Mouse (Mus musculus): Measurements from ENCODE around the gene Mapkap1.

Mapkap1 gene

DNA sequence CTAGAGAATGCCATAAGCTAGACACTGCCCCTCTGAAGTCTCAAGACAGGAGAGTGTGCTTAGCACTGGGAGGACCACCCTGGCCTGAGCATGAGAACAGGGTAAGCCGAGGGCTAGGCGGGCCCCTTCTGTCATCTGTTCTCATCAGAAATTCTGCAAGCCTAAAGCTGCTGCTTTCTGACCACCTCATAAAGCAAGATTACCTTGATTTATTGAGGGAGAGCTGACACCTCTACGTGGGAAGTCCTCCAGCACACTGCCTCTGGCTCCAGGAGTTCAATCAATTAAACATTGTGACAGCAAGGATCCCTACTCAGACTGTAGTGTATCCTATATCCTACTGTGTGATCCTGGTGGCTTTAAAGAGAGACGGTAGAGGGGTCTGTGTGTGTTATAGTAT, 166.5 kb downstream of the Mapkap1 start:
- no peak for DNase-seq (ENCODE audit: low spot score in 2 of 2)

DNA sequence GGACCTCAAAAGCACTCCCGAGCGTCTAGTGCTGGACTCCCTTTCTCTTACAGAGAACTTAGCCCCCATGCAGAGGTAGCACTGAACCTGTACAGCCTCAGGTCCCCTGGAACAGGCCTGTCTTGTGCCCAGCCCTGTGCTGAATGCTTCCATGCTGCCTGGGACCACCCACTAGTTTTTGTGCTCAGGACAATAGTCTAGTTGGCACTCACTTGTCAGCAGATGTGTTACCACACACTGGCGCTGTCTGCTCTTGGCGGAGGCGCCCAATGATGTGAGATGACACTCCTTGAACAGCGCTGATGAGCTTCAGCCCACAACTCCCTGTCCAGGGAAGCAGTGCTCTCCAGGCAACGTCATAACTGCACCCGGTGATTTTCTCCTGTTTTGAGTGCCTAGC, 182.0 kb downstream of the Mapkap1 start:
- no peak for DNase-seq (ENCODE audit: low spot score in 2 of 2)

- no peak for DNase-seq (ENCODE audit: low spot score in 2 of 2)
Observed at GRCm38 (mm10) chr2:34591721-34592360, 185.3 kb downstream of the Mapkap1 start.

GRCm38 (mm10) chr2:34592361-34592960, 185.9 kb downstream of the Mapkap1 start:
- DNase-seq (ENCODE audit: low spot score in 2 of 2), result no peak

DNA sequence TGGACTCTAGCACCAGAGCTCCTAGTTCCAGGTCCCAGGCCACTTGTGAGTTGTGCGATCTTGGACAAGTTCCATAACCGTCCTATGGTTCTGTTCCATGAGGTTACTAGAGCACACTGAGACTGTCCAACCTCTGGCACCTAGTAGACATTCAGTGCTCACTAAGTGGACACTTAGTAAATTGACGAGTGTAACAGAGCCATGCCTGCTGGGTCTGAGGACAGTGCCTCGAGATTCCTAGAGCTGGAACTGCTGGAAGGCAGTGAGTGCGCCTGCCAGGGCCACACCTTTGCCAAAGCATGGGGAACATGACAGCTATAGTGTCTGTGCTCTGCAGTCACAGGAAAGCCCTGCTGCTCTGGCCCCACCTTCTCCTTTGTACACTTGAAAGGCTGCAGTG, 187.4 kb downstream of the Mapkap1 start:
- no peak for DNase-seq (ENCODE audit: low spot score in 2 of 2)

DNA sequence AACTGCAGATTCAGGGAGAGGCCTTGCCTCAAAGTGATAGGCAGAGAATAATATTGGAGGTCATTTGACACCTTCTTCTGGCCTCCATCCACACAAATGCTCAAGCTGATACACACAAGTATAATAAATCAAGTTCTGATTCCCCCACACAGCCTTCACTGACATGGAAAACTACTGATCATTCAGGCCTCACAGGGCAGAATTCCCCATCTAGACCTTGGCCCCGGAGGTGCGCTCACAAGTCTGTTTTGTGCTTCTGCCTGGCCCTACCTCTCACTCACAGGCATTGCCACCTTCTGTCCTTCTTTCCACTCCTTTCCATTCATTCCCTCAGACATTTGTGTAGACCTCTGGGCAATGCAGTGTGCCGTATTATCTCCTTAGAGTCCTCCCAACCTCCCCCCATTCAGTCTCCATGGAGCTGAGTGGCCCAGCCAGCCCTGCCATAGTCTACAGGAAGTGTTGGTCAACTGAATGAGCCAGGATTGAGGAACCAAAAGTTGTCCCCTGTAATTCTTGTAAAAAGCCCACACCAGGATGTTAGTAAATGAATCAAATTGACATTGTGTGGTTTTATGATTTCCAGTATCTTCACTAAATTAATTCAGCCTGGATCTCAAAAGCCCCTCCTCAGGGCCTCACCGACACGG, 193.2 kb downstream of the Mapkap1 start:
- no peak for DNase-seq (ENCODE audit: low spot score in 2 of 2)

DNA sequence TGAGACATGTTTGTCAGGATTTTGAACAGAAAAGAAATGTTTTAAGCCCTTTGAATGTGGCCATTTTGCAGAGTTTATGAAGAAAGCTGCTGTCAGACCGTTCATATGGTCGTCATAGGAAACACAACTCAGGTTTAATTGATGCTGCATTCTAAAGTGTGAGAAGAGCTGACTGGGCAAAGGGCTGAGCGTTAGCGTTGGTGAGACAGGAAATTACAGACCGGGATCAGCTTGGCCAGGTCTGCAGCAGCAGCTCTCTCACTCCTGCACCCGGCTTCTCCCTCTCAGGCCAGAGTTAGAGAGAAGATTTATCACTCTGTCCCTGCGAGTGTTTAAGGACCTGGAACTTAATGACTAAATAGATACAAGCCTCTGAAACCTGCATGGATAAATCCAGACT, 194.2 kb downstream of the Mapkap1 start:
- DNase-seq (ENCODE audit: low spot score in 2 of 2), result no peak

- no peak for DNase-seq (ENCODE audit: low spot score in 2 of 2)
Observed at GRCm38 (mm10) chr2:34602111-34602541, 195.6 kb downstream of the Mapkap1 start.

DNA sequence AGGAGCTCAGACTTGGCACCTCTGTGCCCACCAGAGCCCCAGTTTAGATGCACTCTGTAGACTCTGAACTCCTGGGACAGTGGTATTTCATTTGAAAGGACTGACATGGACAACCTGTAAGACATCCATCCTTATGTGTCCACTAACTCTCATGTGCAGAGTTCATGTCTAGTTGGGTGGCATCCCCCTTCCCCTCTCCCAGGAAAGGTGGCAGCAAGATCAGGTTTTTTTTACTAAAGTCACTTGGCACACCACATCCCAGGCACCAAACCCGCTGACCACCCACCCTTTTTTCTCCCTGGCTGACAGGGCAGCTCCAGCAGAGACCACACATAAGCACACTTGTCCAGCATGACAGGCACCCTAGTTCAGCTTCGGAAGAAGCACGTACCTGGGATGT, 196.3 kb downstream of the Mapkap1 start:
- DNase-seq (ENCODE audit: low spot score in 2 of 2), result no peak

- DNase-seq (ENCODE audit: low spot score in 2 of 2), result no peak
Observed at GRCm38 (mm10) chr2:34603653-34604214, 197.2 kb downstream of the Mapkap1 start.

GRCm38 (mm10) chr2:34605040-34605439, 198.5 kb downstream of the Mapkap1 start:
- DNase-seq (ENCODE audit: low spot score in 2 of 2), result no peak

DNA sequence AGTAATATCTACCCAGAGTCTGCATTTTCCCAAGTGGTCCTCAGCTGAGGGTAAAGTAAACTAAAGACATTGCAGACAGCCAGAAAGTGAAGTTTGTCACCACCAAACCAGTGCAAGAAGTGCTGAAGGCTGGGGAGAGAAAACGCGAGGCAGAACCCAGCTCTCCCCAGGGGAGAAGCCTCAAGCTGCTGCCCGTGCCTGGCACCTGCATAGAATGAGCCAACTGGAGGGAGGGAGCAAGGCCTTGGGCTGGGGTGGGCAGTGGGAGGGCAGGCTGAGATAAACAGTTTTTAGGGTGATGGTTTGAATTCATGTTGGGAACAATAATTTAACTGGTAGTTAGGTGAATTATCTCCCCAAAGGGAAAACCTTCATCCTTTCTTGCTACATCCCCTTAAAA, 202.3 kb downstream of the Mapkap1 start:
- no peak for DNase-seq (ENCODE audit: low spot score in 2 of 2)

DNA sequence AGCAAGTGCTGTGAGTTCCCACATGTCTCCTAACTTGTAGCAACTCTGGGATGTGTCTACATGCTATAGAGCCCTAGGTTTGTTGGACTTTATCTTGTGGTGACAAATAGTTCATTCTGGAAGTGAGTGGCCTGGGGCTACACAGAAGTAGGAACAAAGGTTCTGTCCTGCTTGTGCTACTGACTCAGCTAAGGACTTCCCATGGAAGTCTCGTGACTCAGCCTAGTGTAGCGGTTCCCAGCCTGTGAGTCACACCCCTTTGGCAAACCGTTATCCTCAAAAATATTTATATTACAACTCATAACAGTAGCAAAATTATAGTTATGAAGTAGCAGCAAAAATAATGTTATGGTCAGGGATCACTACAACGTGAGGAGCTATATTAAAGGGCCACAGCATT, 202.9 kb downstream of the Mapkap1 start:
- no peak for DNase-seq (ENCODE audit: low spot score in 2 of 2)

- DNase-seq (ENCODE audit: low spot score in 2 of 2), result no peak
Observed at GRCm38 (mm10) chr2:34620778-34621415, 214.3 kb downstream of the Mapkap1 start.

- no peak for DNase-seq (ENCODE audit: low spot score in 2 of 2)
Observed at GRCm38 (mm10) chr2:34621485-34621884, 214.9 kb downstream of the Mapkap1 start.

DNA sequence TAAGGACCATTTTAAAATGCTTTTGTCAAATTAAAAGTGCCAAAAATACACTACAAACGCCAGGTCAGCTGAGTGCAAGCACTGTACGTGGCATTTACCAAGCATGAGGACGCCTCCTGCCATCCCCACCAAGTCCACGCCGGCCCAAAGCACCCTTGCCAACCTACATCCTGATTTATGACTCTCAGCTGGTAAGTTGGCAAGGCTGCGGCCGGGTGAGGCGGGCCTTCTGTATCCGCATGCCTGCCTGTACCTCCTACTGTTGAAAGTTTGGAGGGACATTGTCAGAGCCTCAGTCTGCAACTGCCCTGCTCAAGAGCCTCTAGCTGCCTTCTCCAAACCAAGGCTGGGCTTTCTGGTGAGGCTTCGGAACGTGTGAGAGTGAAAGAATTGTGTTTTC, 215.9 kb downstream of the Mapkap1 start:
- DNase-seq (ENCODE audit: low spot score in 2 of 2), result no peak

DNA sequence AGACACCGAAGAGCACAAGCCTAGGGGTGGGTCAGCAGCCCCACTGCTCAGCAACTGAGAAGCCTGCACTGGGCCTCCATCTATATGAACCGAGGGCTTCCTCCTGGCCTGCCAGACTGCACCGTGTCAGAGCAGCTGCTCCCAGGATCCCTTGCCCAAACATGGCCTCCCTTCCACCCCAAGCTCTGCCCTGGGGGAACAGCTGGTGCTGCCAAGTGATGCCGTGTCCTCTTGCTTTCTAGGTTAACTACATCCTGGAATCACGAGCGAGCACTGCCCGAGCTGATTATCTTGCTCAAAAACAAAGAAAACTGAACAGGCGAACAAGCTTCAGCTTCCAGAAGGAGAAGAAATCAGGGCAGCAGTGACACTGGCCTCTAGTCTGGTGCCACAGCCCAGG, 216.6 kb downstream of the Mapkap1 start:
- DNase-seq (ENCODE audit: low spot score in 2 of 2), result no peak

DNA sequence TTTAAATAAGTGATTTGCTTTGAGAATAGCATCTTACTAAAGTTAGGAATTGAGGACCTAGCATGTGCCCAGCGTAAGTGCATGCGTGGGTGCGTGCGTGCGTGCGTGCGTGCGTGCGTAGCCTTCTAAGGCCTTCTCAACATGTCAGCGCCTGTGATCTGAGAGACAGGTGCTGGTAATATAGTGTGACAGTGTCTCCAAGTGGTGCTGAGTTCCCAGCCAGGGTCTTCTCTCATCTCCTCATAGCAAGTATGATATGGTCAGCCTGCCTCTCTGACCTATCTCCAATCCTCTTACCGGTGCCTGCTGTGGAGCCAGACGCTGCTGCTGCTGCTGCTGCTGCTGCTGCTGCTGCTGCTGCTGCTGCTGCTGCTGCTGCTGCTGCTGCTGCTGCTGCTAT, 217.5 kb downstream of the Mapkap1 start:
- no peak for DNase-seq (ENCODE audit: low spot score in 2 of 2)

- DNase-seq (ENCODE audit: low spot score in 2 of 2), result no peak
Observed at GRCm38 (mm10) chr2:34627328-34628226, 221.0 kb downstream of the Mapkap1 start.

- no peak for DNase-seq (ENCODE audit: low spot score in 2 of 2)
Observed at GRCm38 (mm10) chr2:34628903-34629540, 222.5 kb downstream of the Mapkap1 start.

DNA sequence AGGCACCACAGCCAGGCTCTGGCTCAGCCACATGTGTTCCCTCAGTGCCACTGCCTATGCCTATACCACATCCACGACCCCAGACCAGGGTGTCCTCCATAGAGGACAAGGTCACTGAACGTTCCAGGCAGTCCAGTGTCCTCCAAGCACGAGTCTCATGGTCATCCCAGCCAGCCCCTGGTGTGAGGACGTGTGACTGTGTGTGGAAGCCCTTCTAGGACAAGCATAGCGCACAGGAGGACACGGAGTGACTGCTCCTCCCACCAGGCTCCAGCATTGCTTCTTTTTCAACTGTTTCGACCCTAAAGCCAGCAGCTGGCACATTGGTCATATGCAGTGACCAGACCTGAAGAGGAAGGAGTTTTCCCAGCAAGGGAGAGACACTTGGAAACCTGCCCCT, 223.2 kb downstream of the Mapkap1 start:
- no peak for DNase-seq (ENCODE audit: low spot score in 2 of 2)
